Mouse (Mus musculus) adipocyte (in vitro differentiated cells): ENCODE measurements around the gene Olfr178.

Experiments
- DNase-seq: peaks from one replicate; pipeline ENCODE4 v3.0.0-alpha.2; 2016; ENCODE audit warnings: low spot score

Olfr178 gene

DNA sequence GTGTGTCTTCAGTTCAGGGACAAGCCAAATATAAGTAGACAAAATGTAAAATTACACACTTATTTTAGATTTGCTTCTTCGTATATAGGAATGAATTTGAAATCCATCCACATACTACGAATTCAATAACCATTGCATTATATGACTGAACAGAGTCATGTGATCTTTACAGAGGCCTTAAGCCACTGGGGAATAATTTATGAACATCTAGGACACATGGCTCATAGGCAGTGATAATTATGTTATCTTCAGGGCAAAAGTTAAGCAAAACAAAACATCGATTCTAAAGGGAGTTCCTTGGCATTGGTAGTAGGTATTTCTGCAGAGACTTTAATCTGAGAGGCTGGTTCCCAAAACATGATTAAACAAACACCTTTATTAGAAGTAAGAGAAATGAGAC is at the start of gene Olfr178:
Olfr178 (minus strand) TSS at position 101 of the 400 bp plus-strand sequence.
- no peak for DNase-seq

- DNase-seq: no peak
These were observed 37.4 kb upstream of the Olfr178 start, which contains the start of gene Olfr180 for GRCm38 (mm10) chr16:58929292-58929691. Gene Olfr180, minus strand, starts transcription at chr16:58929392.

DNA sequence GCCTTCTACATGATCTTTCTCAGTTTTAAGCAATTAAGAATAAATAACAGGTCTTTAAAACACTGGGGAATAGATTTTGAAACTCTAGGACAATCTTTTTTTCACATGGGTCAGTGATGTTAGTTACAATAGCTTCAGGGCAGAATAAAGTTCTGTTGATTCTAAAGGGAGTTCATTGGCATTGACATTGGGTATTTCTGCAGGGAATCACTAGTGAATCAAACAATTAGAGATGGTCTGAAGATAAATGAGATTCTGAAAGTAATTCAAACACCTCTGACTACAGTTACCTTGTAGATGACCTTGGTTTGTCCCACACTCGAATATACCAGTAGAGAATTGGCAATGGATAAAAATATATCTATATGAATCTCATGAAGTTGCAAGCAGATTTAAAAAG is 36.8 kb upstream of the Olfr178 start, which contains the start of gene Olfr181:
Olfr181 (minus strand) TSS at position 101 of the 400 bp plus-strand sequence.
- DNase-seq: no peak

GRCm38 (mm10) chr16:58884416-58884815 is 7.4 kb downstream of the Olfr178 start:
- DNase-seq: no peak

GRCm38 (mm10) chr16:58874668-58875067 is 17.2 kb downstream of the Olfr178 start, which contains the start of gene Olfr177:
Gene Olfr177, minus strand, starts transcription at chr16:58874768.
- DNase-seq: no peak

GRCm38 (mm10) chr16:58861479-58861878 is 30.4 kb downstream of the Olfr178 start:
- DNase-seq: no peak

DNA sequence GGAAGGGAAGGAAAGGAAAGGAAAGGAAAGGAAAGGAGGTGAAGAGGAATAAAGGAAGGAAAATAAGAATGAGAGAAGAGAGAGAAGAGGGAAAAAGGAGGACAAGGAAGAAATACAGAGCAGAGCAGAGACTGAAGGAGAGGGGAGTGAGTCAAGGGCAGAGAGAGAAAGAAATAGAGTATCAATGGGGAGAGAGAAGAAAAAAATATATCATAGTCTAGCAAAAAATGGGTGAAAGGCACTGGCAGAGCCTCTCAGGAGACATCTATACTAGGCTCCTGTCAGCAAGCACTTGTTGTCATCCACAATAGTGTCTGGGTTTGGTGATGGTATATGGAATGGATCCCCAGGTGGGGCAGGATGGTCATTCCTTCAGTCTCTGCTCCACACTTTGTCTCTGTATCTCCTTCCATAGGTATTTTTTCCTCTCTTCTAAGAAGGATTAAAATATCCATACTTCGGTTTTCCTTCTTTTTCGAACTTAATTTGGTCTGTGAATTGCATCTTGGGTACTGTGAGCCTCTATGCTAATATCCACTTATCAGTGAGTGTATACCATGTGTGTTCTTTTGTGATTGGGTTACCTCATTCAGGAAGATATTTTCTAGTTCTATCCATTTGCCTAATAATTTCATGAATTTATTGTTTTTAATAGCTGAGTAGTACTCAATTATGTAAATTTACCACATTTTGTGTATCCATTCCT is 31.7 kb downstream of the Olfr178 start:
- DNase-seq: no peak
